Mouse (Mus musculus) left cerebral cortex, adult 8-10 months (tissue): ENCODE data around the gene Oxct2a. TPM values are rescaled to one million over a fixed set of nuclear protein-coding genes. Genes with fewer than 3 reads are reported as not detected.

Experiments
- DNase-seq, 2 experiments: peaks; one replicate each; pipeline ENCODE4 v3.0.0; 2022; ENCODE audit warnings: low spot score in 2 of 2
- total RNA-seq, 4 experiments: library from RNA; stranded (reverse); gene quantifications; 2 replicates each; pipeline ENCODE4 v1.2.4; 2022

Oxct2a gene
- total RNA-seq, 4 experiments from 2014 or later: 0.20 to 0.26 TPM; not detected in 2

DNA sequence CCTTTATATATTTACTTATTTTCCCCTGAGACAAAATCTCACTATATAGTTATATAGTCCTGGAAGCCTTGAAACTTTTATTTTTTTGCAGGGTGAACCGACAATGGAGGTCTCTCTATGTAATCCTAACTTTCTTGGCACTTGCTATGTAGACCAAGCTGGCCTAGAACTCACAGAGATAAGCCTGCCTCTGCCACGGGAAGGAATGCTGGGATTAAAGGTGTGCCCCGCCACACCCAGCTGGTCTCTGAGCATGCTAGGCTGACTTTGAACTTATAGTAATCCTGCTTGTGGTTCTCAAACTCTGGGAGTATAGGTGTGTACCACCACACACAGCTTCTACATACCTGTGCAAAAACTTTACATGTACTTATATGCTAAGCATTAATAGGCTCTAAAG, 43.3 kb downstream of the Oxct2a start:
- DNase-seq: no peak

Other genes with a start within 250 kb of the Oxct2a start
- under 1 TPM in 3 of 4 experiments, not detected in 1; 0.16 to 0.19 (median 0.19) TPM for gene Bmp8b, start 218.5 kb downstream of the Oxct2a start, total RNA-seq
- under 1 TPM in 3 of 4 experiments, not detected in 1; 0.22 to 0.46 (median 0.27) TPM for gene Oxct2b, start 207.4 kb downstream of the Oxct2a start, total RNA-seq
- 10 to 100 TPM; 19.4 to 21.0 (median 20.2) TPM for gene Ppie, start 183.7 kb downstream of the Oxct2a start, total RNA-seq
- 100 to 1,000 TPM; 419 to 526 (median 447) TPM for gene Hpcal4, start 140.4 kb downstream of the Oxct2a start, total RNA-seq
- 10 to 100 TPM; 10.1 to 14.5 (median 12.5) TPM for gene Nt5c1a, start 122.1 kb downstream of the Oxct2a start, total RNA-seq
- gene Heyl, start 90.1 kb downstream of the Oxct2a start, total RNA-seq: 1 to 10 TPM; 3.9 to 6.5 (median 5.9) TPM
- 10 to 100 TPM; 40.2 to 43.2 (median 42.4) TPM for gene Pabpc4, start 61.3 kb downstream of the Oxct2a start, total RNA-seq
- not detected for gene Bmp8a, start 19.6 kb upstream of the Oxct2a start, total RNA-seq